Mouse (Mus musculus) natural killer cell, adult 2 months (primary cell): ENCODE measurements around the gene Pnpla2.

ENCODE experiments used
- DNase-seq, 2 experiments: peaks; one replicate each; pipeline ENCODE4 v3.0.0; 2022; ENCODE audit warnings: low spot score in 2 of 2

Pnpla2 gene

GRCm38 (mm10) chr7:141447110-141447991 lies 7.6 kb upstream of the Pnpla2 start, which contains the start of gene Rplp2:
Rplp2 (plus strand) TSS chr7:141447370.
- DNase-seq: peak; percentile 94

- DNase-seq: no peak
These were observed 3.1 kb upstream of the Pnpla2 start for GRCm38 (mm10) chr7:141451928-141452327.

- no peak for DNase-seq
These were observed 1.4 kb upstream of the Pnpla2 start for GRCm38 (mm10) chr7:141453636-141454035.

- peak; percentile 67 to 78 for DNase-seq
These were observed 764 bp downstream of the Pnpla2 start for GRCm38 (mm10) chr7:141455610-141456314.

- DNase-seq: no peak
These were observed 1.7 kb downstream of the Pnpla2 start for GRCm38 (mm10) chr7:141456739-141457138.

GRCm38 (mm10) chr7:141457236-141457635 lies 2.2 kb downstream of the Pnpla2 start:
- DNase-seq: no peak

GRCm38 (mm10) chr7:141457986-141458660 lies 3.1 kb downstream of the Pnpla2 start:
- peak; percentile 48 to 69 for DNase-seq

- no peak for DNase-seq
These were observed 3.7 kb downstream of the Pnpla2 start for GRCm38 (mm10) chr7:141458661-141459060.

- DNase-seq: no peak
These were observed 4.3 kb downstream of the Pnpla2 start for GRCm38 (mm10) chr7:141459301-141459711.

- DNase-seq: no peak
These were observed 5.0 kb downstream of the Pnpla2 start for GRCm38 (mm10) chr7:141460001-141460390.

GRCm38 (mm10) chr7:141460391-141461113 lies 5.6 kb downstream of the Pnpla2 start, which contains the start of gene Cracr2b:
Cracr2b (plus strand) TSS chr7:141461094.
- no peak for DNase-seq

- DNase-seq: no peak
These were observed 6.7 kb downstream of the Pnpla2 start for GRCm38 (mm10) chr7:141461521-141462332.

- no peak for DNase-seq
These were observed 7.4 kb downstream of the Pnpla2 start for GRCm38 (mm10) chr7:141462333-141462821.

- no peak for DNase-seq
These were observed 9.0 kb downstream of the Pnpla2 start for GRCm38 (mm10) chr7:141463824-141464602.

GRCm38 (mm10) chr7:141464603-141465201 lies 9.7 kb downstream of the Pnpla2 start:
- DNase-seq: no peak

GRCm38 (mm10) chr7:141465388-141466044 lies 10.5 kb downstream of the Pnpla2 start:
- DNase-seq: no peak

- no peak for DNase-seq
These were observed 11.0 kb downstream of the Pnpla2 start for GRCm38 (mm10) chr7:141466045-141466394.

- no peak for DNase-seq
These were observed 11.7 kb downstream of the Pnpla2 start for GRCm38 (mm10) chr7:141466607-141467148.
